Comparison of ENCODE assay signal across 11 mouse cellular contexts in genomic region chr13:119388804-119389203, GRCm38 (mm10). TPM values are rescaled to one million over a fixed set of nuclear protein-coding genes. Genes with fewer than 3 reads are reported as not detected.
DNase-seq lines count a peak whose midpoint lies in the region; ATAC-seq and TF ChIP-seq lines count a peak whose summit lies in the region.
"Had no signal": no experiment of that assay in that cellular context is flagged by ENCODE, and none has a peak within 500 bp of the region (broad histone marks: within the 10 kb centered on the region; RNA-seq: fewer than 3 reads in every experiment).

No protein-coding gene starts in this region.

- 90% methylated on average over 4 of the region's 4 CpGs for WGBS in heart, postnatal 0 days
- 91% methylated on average over 4 of the region's 4 CpGs for WGBS in midbrain, postnatal 0 days
- 95% methylated on average over 4 of the region's 4 CpGs for WGBS in midbrain, embryonic 10.5 days

- peaks cover 84% of the 10 kb centered on the region for H3K36me3 ChIP-seq in heart, postnatal 0 days (replicated peaks; ENCODE audit: control insufficient read depth, insufficient read depth, low read length)
- H3K36me3 ChIP-seq in midbrain, postnatal 0 days (ENCODE audit: insufficient read depth, low read length), result peaks cover 15% of the 10 kb centered on the region
- H3K36me3 ChIP-seq in midbrain, embryonic 10.5 days, result peaks cover 84% of the 10 kb centered on the region

- H3K27ac ChIP-seq in heart, postnatal 0 days (ENCODE audit: low read depth), result no peak overlapping the region
- H3K27ac ChIP-seq in midbrain, postnatal 0 days (ENCODE audit: low read depth, low read length), result no peak overlapping the region
- no peak overlapping the region for H3K27ac ChIP-seq in midbrain, embryonic 10.5 days (replicated peaks)
- H3K27ac ChIP-seq: hindbrain, embryonic 15.5 days had no signal

- no peak overlapping the region for H3K4me3 ChIP-seq in heart, postnatal 0 days (ENCODE audit: low read depth, low read length)
- no peak overlapping the region for H3K4me3 ChIP-seq in midbrain, postnatal 0 days (ENCODE audit: low read depth, low read length)
- H3K4me3 ChIP-seq in midbrain, embryonic 10.5 days, result no peak overlapping the region
- H3K4me3 ChIP-seq: hindbrain, embryonic 15.5 days had no signal

- peak; percentile 34 for TF ChIP-seq CTCF in heart, postnatal 0 days (IDR thresholded peaks at IDR 0.05; ENCODE audit: low read depth)
- peak; percentile 44 for TF ChIP-seq CTCF in midbrain, postnatal 0 days (IDR thresholded peaks at IDR 0.05)

- no peak overlapping the region for H3K4me2 ChIP-seq in heart, postnatal 0 days (ENCODE audit: low read depth, low read length)
- H3K4me2 ChIP-seq in midbrain, postnatal 0 days (ENCODE audit: low read depth, low read length, poor library complexity, severe bottlenecking), result no peak overlapping the region
- H3K4me2 ChIP-seq: hindbrain, embryonic 15.5 days had no signal

- no peaks in the 10 kb centered on the region for H3K4me1 ChIP-seq in heart, postnatal 0 days (ENCODE audit: control insufficient read depth, insufficient read depth)
- H3K4me1 ChIP-seq in midbrain, postnatal 0 days (ENCODE audit: insufficient read depth, low read length), result no peaks in the 10 kb centered on the region
- H3K4me1 ChIP-seq in midbrain, embryonic 10.5 days, result no peaks in the 10 kb centered on the region
- H3K4me1 ChIP-seq: hindbrain, embryonic 15.5 days had no signal

- no peaks in the 10 kb centered on the region for H3K27me3 ChIP-seq in heart, postnatal 0 days (ENCODE audit: control insufficient read depth, insufficient read depth, low read length)
- H3K27me3 ChIP-seq in midbrain, postnatal 0 days (ENCODE audit: insufficient read depth, low read length), result no peaks in the 10 kb centered on the region
- H3K27me3 ChIP-seq in midbrain, embryonic 10.5 days (ENCODE audit: low read depth, poor library complexity, severe bottlenecking), result no peaks in the 10 kb centered on the region
- H3K27me3 ChIP-seq: hindbrain, embryonic 15.5 days had no signal

- H3K9ac ChIP-seq in heart, postnatal 0 days (replicated peaks; ENCODE audit: low read depth, low read length), result no peak overlapping the region
- no peak overlapping the region for H3K9ac ChIP-seq in midbrain, postnatal 0 days (replicated peaks; ENCODE audit: low read length, poor library complexity, severe bottlenecking)
- H3K9ac ChIP-seq: hindbrain, embryonic 15.5 days had no signal

- no peak for DNase-seq in heart, postnatal 0 days (ENCODE audit: low spot score)
- no peak for DNase-seq in heart, adult 9 months (ENCODE audit: low spot score in 2 of 2)
- peak; percentile 12 for DNase-seq in midbrain, postnatal 0 days (ENCODE audit: low spot score)
- no peak for DNase-seq in midbrain, embryonic 10.5 days (ENCODE audit: low spot score)
- DNase-seq in adipocyte (ENCODE audit: low spot score), result peak; percentile 33
- no peak for DNase-seq in frontal cortex, postnatal 14 days (ENCODE audit: low spot score in 2 of 2)
- DNase-seq in left cerebral cortex, adult 11 months (ENCODE audit: low spot score), result no peak
- DNase-seq in layer of hippocampus, postnatal 25 days (ENCODE audit: extremely low spot score in 1 of 2, low spot score in 1 of 2), result no peak
- DNase-seq: heart, adult 18-20 months; right cerebral cortex, postnatal 14 days had no signal

- H3K9me3 ChIP-seq in heart, postnatal 0 days (replicated peaks; ENCODE audit: control insufficient read depth, low read length), result 0 out of 2 replicates have a peak, but pooled peaks cover 3% of the 10 kb centered on the region
- H3K9me3 ChIP-seq in midbrain, postnatal 0 days (ENCODE audit: low read length), result no peaks in the 10 kb centered on the region
- H3K9me3 ChIP-seq in midbrain, embryonic 10.5 days (replicated peaks), result 0 out of 2 replicates have a peak, but pooled peaks cover 3% of the 10 kb centered on the region
- H3K9me3 ChIP-seq: hindbrain, embryonic 15.5 days had no signal

- TF ChIP-seq EP300 in heart, postnatal 0 days (IDR thresholded peaks at IDR 0.05; ENCODE audit: low read depth), result no peak

- ATAC-seq in heart, postnatal 0 days (ENCODE audit: insufficient read depth, low read depth), result no peak
- no peak for ATAC-seq in midbrain, postnatal 0 days (ENCODE audit: low FRiP score)

RNA-seq across cellular contexts. Expression of gene Paip1, which starts 39.6 kb away (rescaled TPM):
- total RNA-seq in heart, postnatal 0 days (2014; rRNA removed; ENCODE audit: low replicate concordance), result 102 and 204 TPM in 2 replicates
- 31.2 and 32.4 TPM in 2 replicates for polyA plus RNA-seq in heart, postnatal 0 days (2015; fragmentation: Nextera tagmentation; extraction: Ambion mirVana)
- 113 and 114 TPM in 2 replicates for total RNA-seq in midbrain, postnatal 0 days (2014; rRNA removed)
- 166 and 182 TPM in 2 replicates for polyA plus RNA-seq in midbrain, postnatal 0 days (2015; fragmentation: Nextera tagmentation; extraction: Ambion mirVana)
- polyA plus RNA-seq in midbrain, embryonic 10.5 days (2016; fragmentation: Nextera tagmentation; extraction: Ambion mirVana), result 115 and 138 TPM in 2 replicates
- total RNA-seq in layer of hippocampus, postnatal 25 days (2021), result 100 to 1,000 TPM; 101 to 103 TPM

Comparison
In these comparisons a context has a peak if more than half of its experiments do, and no peak if none do; other contexts are left out.
1. DNase-seq: peak in midbrain, postnatal 0 days (single experiment) and adipocyte (single experiment); none in heart, postnatal 0 days (single experiment), heart, adult 9 months (0 of 2), midbrain, embryonic 10.5 days (single experiment), frontal cortex, postnatal 14 days (0 of 2), left cerebral cortex, adult 11 months (single experiment) and layer of hippocampus, postnatal 25 days (0 of 2).